Mouse (Mus musculus) hindbrain, embryonic 10.5 days (tissue): Measurements from ENCODE around the gene Olfr420. TPM values are rescaled to one million over a fixed set of nuclear protein-coding genes. Genes with fewer than 3 reads are reported as not detected.

Experiments
- DNase-seq: peaks from one replicate; pipeline ENCODE4 v3.0.0-alpha.2; 2017; ENCODE audit warnings: low spot score
- H3K27ac ChIP-seq: fragments of 300-500 bp; sonication (generic); 2 replicates; pipeline ENCODE4 v1.5.1; 2016; ENCODE audit warnings: mild to moderate bottlenecking, moderate library complexity
- H3K27me3 ChIP-seq: fragments of 300-500 bp; sonication (generic); 2 replicates; pipeline ENCODE4 v1.6.1; 2016; ENCODE audit warnings: mild to moderate bottlenecking; ENCODE audit not compliant: poor library complexity, insufficient read depth, severe bottlenecking
- H3K36me3 ChIP-seq: fragments of 300-500 bp; sonication (generic); 2 replicates; pipeline ENCODE4 v1.6.1; 2016; ENCODE audit warnings: mild to moderate bottlenecking, moderate library complexity
- H3K4me1 ChIP-seq: fragments of 300-500 bp; sonication (generic); replicated peaks from 2 replicates; pipeline ENCODE4 v1.6.1; 2016; ENCODE audit warnings: mild to moderate bottlenecking
- H3K4me3 ChIP-seq: fragments of 300-500 bp; sonication (generic); 2 replicates; pipeline ENCODE4 v1.5.1; 2016; ENCODE audit warnings: mild to moderate bottlenecking, moderate library complexity
- H3K9me3 ChIP-seq: fragments of 300-500 bp; sonication (generic); 2 replicates; pipeline ENCODE4 v1.6.1; 2016; ENCODE audit warnings: mild to moderate bottlenecking, moderate library complexity
- WGBS: fragments of 180-500 bp; shearing (Covaris S2); methylation state at CpG from one replicate; pipeline ENCODE4 v1.1.7; 2016; 5-methylcytosine and 5-hydroxymethylcytosine counted together
- polyA plus RNA-seq: library from polyadenylated mRNA; unstranded; fragments of >200 nt; fragmentation: Nextera tagmentation; extraction: Ambion mirVana; gene quantifications from 2 replicates; pipeline ENCODE4 v1.2.1, GENCODE M21; 2016

Gene Olfr420
- polyA plus RNA-seq: not detected in 2 replicates

DNA sequence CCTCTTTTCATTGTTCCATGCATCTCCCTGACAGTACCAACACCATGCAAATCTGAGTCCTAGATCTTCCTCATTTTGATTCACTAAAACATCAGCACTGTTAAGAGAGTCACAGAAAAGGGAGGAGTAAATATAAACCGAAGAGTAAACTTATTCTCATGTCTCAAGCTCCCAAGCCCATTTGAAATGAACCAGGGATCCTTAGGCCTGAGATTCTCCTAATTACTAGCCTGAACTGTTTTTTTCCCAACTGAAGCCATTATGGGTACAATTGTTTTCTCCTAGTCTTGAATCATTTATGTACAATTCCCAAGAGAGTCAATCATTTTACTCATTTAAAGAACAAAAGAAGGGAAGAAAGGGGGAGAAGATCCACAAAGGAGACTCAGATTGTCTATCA, at the start of gene Olfr420:
Olfr420 (plus strand) TSS at position 301 of the 400 bp plus-strand sequence.
- H3K4me3 ChIP-seq: no peak within 1 kb of the TSS
- no peaks in the 10 kb centered on the region for H3K36me3 ChIP-seq
- no peak within 1 kb of the TSS for H3K27ac ChIP-seq
- H3K9me3 ChIP-seq: no peaks in the 10 kb centered on the region
- 84% methylated on average over 1 of the region's 1 CpGs for WGBS
- no peaks in the 10 kb centered on the region for H3K27me3 ChIP-seq
- no peak for DNase-seq
- no peaks in the 10 kb centered on the region for H3K4me1 ChIP-seq

DNA sequence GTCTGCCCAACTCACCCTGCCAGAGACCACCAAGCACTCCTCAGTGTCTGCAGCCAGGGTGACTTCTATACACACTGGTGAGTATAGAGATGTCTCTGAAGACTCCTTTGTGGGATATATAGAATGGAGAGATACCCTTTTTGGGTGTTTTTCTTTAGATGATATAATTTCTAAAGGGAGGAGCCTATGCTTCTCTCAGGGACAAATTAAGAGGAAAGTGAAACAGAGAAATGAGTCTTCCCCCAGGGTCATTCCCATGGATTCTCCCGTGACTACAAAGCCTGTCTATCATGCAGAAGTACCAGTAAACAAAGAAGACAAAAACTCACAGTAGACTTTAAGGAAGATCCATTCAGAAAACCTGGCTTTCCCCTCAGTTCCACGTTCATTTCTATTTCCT, 34.4 kb upstream of the Olfr420 start, which contains the start of gene Olfr231:
Olfr231 (minus strand) TSS at position 101 of the 400 bp plus-strand sequence.
- 44% methylated on average over 2 of the region's 2 CpGs for WGBS
- H3K27me3 ChIP-seq: no peaks in the 10 kb centered on the region
- H3K9me3 ChIP-seq: no peaks in the 10 kb centered on the region
- H3K4me1 ChIP-seq: no peaks in the 10 kb centered on the region
- DNase-seq: no peak
- H3K36me3 ChIP-seq: no peaks in the 10 kb centered on the region
- no peak within 1 kb of the TSS for H3K27ac ChIP-seq
- H3K4me3 ChIP-seq: no peak within 1 kb of the TSS

DNA sequence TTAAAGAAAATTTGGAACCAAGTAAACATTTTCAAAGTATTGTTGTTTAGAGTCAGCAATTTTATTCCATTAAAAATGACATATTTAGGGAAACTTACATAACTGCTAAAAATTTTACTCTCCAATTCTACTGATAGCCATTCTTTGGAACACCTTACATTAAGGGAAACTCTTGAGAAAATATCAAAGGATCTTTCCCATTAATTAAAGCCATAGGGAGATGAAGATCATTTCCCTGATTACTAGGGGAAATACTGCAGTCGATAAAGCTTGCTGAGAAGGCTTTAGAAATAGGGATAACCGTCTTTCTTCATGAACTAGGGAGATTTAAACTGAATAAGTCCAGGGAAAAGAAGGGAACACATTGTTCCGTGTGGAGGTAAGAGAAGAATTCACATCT, 24.2 kb upstream of the Olfr420 start, which contains the start of gene Olfr424:
Olfr424 (plus strand) TSS at position 301 of the 400 bp plus-strand sequence.
- Histone ChIP-seq H3K4me1 (no peaks in the 10 kb centered on the region), H3K27ac (no peak within 1 kb of the TSS), H3K36me3 (no peaks in the 10 kb centered on the region), H3K27me3 (no peaks in the 10 kb centered on the region), H3K9me3 (no peaks in the 10 kb centered on the region), H3K4me3 (no peak within 1 kb of the TSS)
- DNase-seq: no peak
- whole genome bisulfite sequencing: 83% methylated on average over 3 of the region's 3 CpGs

DNA sequence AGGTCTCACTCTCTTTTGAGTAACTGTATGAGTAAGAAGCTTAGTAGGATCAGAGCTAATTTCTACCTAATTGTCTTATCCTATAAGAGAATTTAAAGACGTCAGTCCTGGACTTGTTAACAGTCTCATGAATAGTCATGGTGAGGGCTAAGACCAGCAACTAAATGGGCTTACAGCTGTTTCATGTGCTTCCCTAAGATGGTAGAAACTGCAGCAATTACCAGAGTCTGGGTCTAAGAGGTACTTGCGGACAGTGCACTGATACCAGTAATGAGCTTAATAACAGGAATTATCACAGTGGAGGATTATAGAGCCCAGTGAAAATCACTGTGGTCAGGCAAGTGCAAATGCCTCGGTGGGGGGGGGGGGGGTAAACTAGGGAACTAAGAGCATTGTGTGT, 23.4 kb upstream of the Olfr420 start:
- Histone ChIP-seq H3K9me3 (no peaks in the 10 kb centered on the region), H3K27ac (no peak overlapping the region), H3K4me3 (no peak overlapping the region), H3K36me3 (no peaks in the 10 kb centered on the region), H3K4me1 (no peaks in the 10 kb centered on the region), H3K27me3 (no peaks in the 10 kb centered on the region)
- WGBS: 70% methylated on average over 3 of the region's 3 CpGs
- no peak for DNase-seq

DNA sequence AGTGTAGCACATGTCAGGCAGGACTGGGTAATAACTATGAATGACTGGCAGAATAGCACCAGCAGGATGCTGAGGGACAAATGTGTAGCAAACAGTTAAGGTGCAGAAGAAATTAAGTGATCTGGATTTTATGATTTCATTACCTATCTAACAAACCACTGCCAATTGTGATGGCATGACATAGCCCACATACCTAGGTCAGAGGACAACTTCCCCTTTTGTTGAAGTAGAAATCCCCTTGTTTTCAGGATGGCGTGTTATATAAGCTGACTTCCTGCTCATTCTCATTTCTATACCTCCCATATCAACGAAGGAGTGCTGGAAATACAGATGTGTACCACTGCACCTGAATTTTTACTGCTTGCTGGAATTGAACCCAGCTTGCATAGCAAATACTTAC, 14.0 kb upstream of the Olfr420 start:
- Histone ChIP-seq H3K4me3 (no peak overlapping the region), H3K36me3 (no peaks in the 10 kb centered on the region), H3K27ac (no peak overlapping the region), H3K9me3 (no peaks in the 10 kb centered on the region), H3K4me1 (no peaks in the 10 kb centered on the region), H3K27me3 (no peaks in the 10 kb centered on the region)
- WGBS: 77% methylated on average over 2 of the region's 2 CpGs
- no peak for DNase-seq

DNA sequence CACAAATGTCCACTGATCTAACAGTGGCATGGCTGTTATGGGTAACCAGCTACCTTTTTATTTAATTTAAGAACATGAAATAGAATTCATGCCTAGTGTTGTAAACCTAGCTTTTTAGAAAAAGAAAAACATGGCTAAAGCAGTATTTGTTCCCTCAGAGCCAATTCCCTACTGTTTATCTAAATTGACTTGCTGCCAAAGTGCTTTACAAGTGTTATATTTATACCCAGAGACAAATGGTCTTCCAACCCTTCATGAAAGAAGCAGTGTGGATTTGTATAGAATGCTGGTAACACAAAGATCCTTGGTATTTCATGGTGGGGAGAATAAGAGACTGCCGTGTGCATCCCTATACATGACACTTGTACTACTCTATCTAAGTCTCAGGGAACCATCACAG, 8.7 kb upstream of the Olfr420 start:
- 93% methylated on average over 1 of the region's 1 CpGs for WGBS
- no peaks in the 10 kb centered on the region for H3K4me1 ChIP-seq

DNA sequence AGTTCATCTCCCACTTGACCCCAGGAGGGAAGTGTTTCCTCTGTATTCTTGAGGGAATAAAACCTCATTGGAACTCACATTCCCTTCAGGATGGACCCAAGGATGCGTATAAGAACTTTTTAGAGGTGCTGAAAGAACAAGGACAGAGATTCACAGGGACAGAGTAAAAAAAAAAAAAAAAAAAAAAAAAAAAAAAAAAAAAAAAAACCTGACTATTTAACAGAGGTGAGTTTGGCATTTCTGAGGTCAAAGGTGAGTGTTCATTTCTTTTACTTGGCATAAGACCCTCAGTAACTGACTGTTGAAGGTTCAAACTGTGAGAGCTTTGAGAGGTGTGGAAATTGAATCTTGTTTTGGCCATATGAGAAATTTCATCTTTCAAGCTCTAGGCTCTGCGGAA, 6.1 kb upstream of the Olfr420 start:
- H3K27ac ChIP-seq: no peak overlapping the region
- no peaks in the 10 kb centered on the region for H3K9me3 ChIP-seq
- H3K4me3 ChIP-seq: no peak overlapping the region
- no peaks in the 10 kb centered on the region for H3K36me3 ChIP-seq
- no peaks in the 10 kb centered on the region for H3K27me3 ChIP-seq
- H3K4me1 ChIP-seq: no peaks in the 10 kb centered on the region
- WGBS: 78% methylated on average over 2 of the region's 2 CpGs
- no peak for DNase-seq

More for the DNA sequence above, 8.7 kb upstream of the Olfr420 start:
- Histone ChIP-seq H3K36me3 (no peaks in the 10 kb centered on the region), H3K27ac (no peak overlapping the region), H3K4me3 (no peak overlapping the region), H3K9me3 (no peaks in the 10 kb centered on the region), H3K27me3 (no peaks in the 10 kb centered on the region)
- no peak for DNase-seq

DNA sequence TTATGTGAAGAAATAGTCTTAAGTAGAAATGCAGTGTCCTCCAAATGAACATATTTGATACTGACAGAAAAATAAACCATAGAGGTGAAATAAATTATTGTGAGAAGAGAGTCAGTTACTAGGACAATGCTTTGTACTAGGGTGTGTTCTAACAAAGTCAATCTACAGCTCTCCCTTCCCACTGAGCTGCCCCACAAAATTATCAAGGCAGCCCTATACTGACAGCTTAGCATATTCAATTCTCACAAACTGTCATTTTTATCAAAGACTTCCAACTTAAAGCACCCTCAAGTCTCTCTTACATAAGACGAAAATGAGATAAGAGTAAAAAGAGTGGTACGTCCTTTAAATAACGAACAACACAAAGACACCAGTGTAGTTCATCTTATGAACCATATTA, 2.2 kb downstream of the Olfr420 start:
- no peak for DNase-seq
- 90% methylated on average over 3 of the region's 3 CpGs for WGBS
- Histone ChIP-seq H3K9me3 (no peaks in the 10 kb centered on the region), H3K27ac (no peak overlapping the region), H3K4me1 (no peaks in the 10 kb centered on the region), H3K36me3 (no peaks in the 10 kb centered on the region), H3K4me3 (no peak overlapping the region), H3K27me3 (no peaks in the 10 kb centered on the region)

DNA sequence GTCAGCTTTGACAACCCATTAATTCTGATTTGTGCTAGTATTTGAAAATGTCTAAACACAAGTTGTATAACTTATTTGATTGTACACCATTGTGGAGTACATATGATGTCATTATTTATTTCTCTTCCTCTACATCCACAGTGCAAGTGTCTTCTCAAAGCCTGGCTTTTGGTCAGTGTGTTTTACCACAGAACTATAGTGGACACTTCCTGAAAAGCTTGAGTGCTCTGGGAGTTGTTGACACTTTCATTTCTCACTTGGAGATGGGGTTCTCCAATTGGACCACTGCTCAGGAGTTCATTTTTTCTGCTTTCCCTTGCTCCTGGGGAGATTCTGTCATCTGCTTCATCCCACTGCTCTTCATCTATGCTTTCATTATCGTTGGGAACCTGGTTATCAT, 3.1 kb downstream of the Olfr420 start:
- no peak overlapping the region for H3K4me3 ChIP-seq
- H3K36me3 ChIP-seq: no peaks in the 10 kb centered on the region
- no peaks in the 10 kb centered on the region for H3K27me3 ChIP-seq
- no peaks in the 10 kb centered on the region for H3K9me3 ChIP-seq
- H3K4me1 ChIP-seq: no peaks in the 10 kb centered on the region
- DNase-seq: no peak
- no peak overlapping the region for H3K27ac ChIP-seq
- 78% methylated on average over 1 of the region's 1 CpGs for WGBS

DNA sequence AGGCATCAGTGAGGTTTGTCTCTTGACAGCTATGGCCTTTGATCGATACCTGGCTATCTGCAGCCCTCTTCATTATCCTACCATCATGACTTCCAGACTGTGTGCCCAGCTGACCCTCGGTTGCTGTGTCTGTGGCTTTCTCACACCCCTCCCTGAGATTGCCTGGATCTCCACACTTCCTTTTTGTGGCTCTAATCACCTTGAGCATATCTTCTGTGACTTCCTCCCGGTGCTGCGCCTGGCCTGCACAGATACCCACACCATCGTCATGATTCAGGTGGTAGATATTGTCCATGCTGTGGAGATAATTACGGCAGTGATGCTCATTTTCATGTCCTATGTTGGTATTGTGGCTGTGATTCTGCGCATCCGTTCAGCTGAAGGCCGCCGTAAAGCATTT, 3.7 kb downstream of the Olfr420 start:
- no peak for DNase-seq
- no peaks in the 10 kb centered on the region for H3K4me1 ChIP-seq
- H3K36me3 ChIP-seq: no peaks in the 10 kb centered on the region
- H3K27ac ChIP-seq: no peak overlapping the region
- 93% methylated on average over 10 of the region's 10 CpGs for WGBS
- no peaks in the 10 kb centered on the region for H3K9me3 ChIP-seq
- no peak overlapping the region for H3K4me3 ChIP-seq
- H3K27me3 ChIP-seq: no peaks in the 10 kb centered on the region

DNA sequence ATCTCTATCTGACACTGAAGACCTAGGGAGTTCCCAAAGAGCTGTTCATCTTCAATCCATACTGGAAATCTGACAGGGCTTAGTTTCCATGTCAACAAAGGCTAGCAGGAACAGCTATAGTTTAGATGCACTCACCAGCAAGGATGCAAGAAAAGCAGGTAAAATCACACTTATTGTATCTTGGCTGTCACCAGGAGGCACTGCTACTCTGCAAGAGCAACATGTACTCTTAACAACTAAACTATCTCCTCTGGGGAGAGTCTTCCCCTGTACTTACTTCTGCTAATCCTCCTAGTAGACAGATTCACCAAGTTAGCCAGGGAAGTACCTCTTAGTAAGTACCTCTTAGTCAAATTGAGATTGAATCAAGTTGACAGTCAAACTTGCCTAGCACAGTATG, 13.6 kb downstream of the Olfr420 start:
- H3K4me1 ChIP-seq: peaks cover 6% of the 10 kb centered on the region; the same call in 1 of the 2 replicates

DNA sequence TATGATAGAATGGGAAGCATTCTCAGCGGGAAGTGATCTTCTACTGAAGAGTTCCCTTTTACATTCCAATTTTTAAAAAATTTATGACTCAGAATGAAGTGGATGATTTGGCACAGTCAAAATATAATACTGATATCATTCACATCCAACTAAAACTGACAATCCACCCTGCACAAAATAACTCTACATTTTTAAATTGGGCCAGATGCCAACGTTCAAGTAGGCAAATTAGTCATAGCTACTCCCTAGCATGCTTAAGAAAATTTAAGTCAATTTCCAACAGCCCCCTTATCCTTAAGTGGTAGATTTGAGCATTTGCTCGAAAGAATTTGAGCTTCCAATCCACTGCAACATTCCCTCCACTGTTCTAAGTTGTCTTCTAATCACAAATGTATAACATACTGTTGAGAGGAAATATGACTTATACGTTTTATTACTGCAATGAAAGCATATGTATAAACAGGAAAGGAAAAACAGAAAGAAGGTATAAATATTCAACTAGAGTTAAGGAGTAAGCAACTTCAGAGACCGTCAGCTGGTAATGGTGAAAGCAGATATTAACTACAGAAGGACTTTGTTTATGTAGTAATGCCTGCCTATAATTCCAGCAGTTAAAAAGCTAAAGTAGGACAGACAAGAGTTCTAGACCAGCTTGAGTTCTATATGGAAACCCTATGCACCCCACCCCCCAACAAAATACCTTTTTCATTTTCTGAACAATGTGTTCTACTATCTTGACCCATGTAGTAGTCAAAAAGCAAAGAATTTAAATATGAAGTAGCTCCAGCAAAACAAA, 15.5 kb downstream of the Olfr420 start:
- WGBS: 88% methylated on average over 5 of the region's 5 CpGs
- no peaks in the 10 kb centered on the region for H3K9me3 ChIP-seq
- no peak overlapping the region for H3K27ac ChIP-seq
- no peak overlapping the region for H3K4me3 ChIP-seq
- DNase-seq: no peak
- no peaks in the 10 kb centered on the region for H3K27me3 ChIP-seq
- no peaks in the 10 kb centered on the region for H3K36me3 ChIP-seq
- H3K4me1 ChIP-seq: peaks cover 6% of the 10 kb centered on the region; the same call in 1 of the 2 replicates

More for the DNA sequence above, 13.6 kb downstream of the Olfr420 start:
- no peaks in the 10 kb centered on the region for H3K9me3 ChIP-seq
- no peak for DNase-seq
- no peaks in the 10 kb centered on the region for H3K36me3 ChIP-seq
- H3K4me3 ChIP-seq: no peak overlapping the region
- H3K27me3 ChIP-seq: no peaks in the 10 kb centered on the region
- no peak overlapping the region for H3K27ac ChIP-seq

DNA sequence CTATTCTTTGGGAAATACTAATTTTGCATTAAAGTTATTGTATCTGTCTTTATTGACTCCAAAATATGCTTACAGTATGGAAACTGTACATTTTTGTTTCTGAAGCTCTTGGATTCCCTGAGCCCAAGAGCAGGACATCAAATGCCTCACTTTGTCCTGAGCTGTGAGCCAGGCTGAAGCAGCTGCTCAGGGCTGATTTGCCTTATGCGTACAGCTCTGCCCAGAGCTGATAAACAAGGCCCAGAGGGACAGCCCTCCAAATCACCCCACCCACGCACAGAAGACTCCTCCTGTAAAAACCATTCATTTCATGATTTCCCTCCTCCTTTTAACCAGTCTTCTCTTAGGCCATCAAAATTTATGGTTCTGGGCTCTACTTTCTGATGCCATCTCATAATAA, 16.1 kb downstream of the Olfr420 start:
- no peaks in the 10 kb centered on the region for H3K27me3 ChIP-seq
- no peak overlapping the region for H3K4me3 ChIP-seq
- no peaks in the 10 kb centered on the region for H3K36me3 ChIP-seq
- peaks cover 6% of the 10 kb centered on the region; the same call in 1 of the 2 replicates for H3K4me1 ChIP-seq
- no peak for DNase-seq
- H3K9me3 ChIP-seq: no peaks in the 10 kb centered on the region
- WGBS: 65% methylated on average over 2 of the region's 2 CpGs
- H3K27ac ChIP-seq: no peak overlapping the region
